Mouse (Mus musculus) CH12.LX (cell line): ENCODE measurements around the gene Sprr4.

Source experiments
- CHD1 ChIP-seq: IDR thresholded peaks from 2 replicates; pipeline ENCODE4 v1.6.1; 2012; ENCODE audit warnings: low read depth, low read length, improper control_type of control experiment, inconsistent platforms
- CTCF ChIP-seq, 2 experiments: IDR thresholded peaks in 1 of 2; conservative IDR thresholded peaks in 1 of 2; 2 replicates each; pipeline ENCODE4 v1.5.1; 2011 to 2012; ENCODE audit warnings: low read depth in 2 of 2, low read length in 2 of 2, improper control_type of control experiment in 1 of 2, inconsistent platforms in 1 of 2, mild to moderate bottlenecking in 1 of 2, moderate library complexity in 1 of 2
- ELF1 ChIP-seq: IDR thresholded peaks from 2 replicates; pipeline ENCODE4 v1.6.1; 2014; ENCODE audit warnings: low read depth, mild to moderate bottlenecking, inconsistent platforms, low read length, improper control_type of control experiment
- HCFC1 ChIP-seq: IDR thresholded peaks from 2 replicates; pipeline ENCODE4 v1.6.1; 2012; ENCODE audit warnings: low read depth, mild to moderate bottlenecking, inconsistent platforms, low read length, improper control_type of control experiment
- MAFK ChIP-seq: IDR thresholded peaks from 2 replicates; pipeline ENCODE4 v1.6.1; 2011; ENCODE audit warnings: low read length, improper control_type of control experiment; ENCODE audit not compliant: insufficient replicate concordance
- MAX ChIP-seq: IDR thresholded peaks from 2 replicates; pipeline ENCODE4 v1.6.1; 2011; ENCODE audit warnings: low read length, improper control_type of control experiment
- MXI1 ChIP-seq: IDR thresholded peaks from 2 replicates; pipeline ENCODE4 v1.6.1; 2011; ENCODE audit warnings: mild to moderate bottlenecking, low read depth, low read length, improper control_type of control experiment
- MYC ChIP-seq: IDR thresholded peaks from 2 replicates; pipeline ENCODE4 v1.6.1; 2011; ENCODE audit warnings: low read depth, mild to moderate bottlenecking, improper control_type of control experiment, low read length
- POLR2A ChIP-seq: IDR thresholded peaks from 2 replicates; pipeline ENCODE4 v1.6.1; 2011; ENCODE audit warnings: low read depth, mild to moderate bottlenecking, improper control_type of control experiment, low read length
- RCOR1 ChIP-seq: conservative IDR thresholded peaks from 2 replicates; pipeline ENCODE4 v1.6.1; 2012; ENCODE audit warnings: low read depth, mild to moderate bottlenecking, inconsistent platforms, low read length, improper control_type of control experiment
- USF1 ChIP-seq: IDR thresholded peaks from 2 replicates; pipeline ENCODE4 v1.6.1; 2014; ENCODE audit warnings: low read depth, mild to moderate bottlenecking, inconsistent platforms, low read length, improper control_type of control experiment

DNA sequence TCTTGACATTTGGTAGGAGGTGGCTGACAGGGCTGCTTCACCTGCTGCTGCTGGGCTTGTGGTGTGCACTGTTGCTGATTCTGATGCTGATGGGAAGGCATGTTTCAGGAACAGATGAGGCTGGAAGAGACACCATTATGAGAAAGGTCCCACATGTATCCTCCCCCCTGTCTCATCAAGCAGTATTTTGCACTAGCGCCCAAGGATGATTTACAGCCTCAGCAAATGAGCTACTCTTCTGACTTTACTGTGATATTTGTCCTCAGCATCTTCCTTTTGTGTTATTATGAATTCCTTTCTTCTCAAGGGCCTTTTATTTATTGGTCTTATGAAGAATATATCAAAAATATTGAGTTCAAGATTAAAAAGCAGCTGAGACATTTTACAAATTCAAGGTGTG lies at the start of gene Sprr4:
- TF ChIP-seq RCOR1 = no peak
- no peak for TF ChIP-seq HCFC1
- no peak for TF ChIP-seq POLR2A
- no peak for TF ChIP-seq MYC
- no peak for TF ChIP-seq USF1
- TF ChIP-seq MAFK = no peak
- TF ChIP-seq CTCF (conservative IDR thresholded peaks at IDR 0.05 in 1 of 2, IDR thresholded peaks at IDR 0.05 in 1 of 2; ENCODE audit: low read depth in 2 of 2, low read length in 2 of 2) = no peak
- no peak for TF ChIP-seq CHD1
- no peak for TF ChIP-seq MXI1
- TF ChIP-seq ELF1 = no peak
- TF ChIP-seq MAX = no peak
